Mouse (Mus musculus) embryonic facial prominence, embryonic 13.5 days (tissue): ENCODE measurements at regions not wholly inside any gene's neighbourhood (a gene's known extent, or its start where the extent isn't known, plus 50 kb on each side); places are given as distances from the start of the nearest gene placed in this dataset.

Experiments
- ATAC-seq: fragments of 200-750 bp; cut with Nextera tagmentation; 2 replicates; pipeline ENCODE4 v1.8.0; 2017; ENCODE audit warnings: low read depth; ENCODE audit not compliant: insufficient number of reproducible peaks, insufficient read depth, low FRiP score, low TSS enrichment
- H3K27ac ChIP-seq: fragments of 300-500 bp; sonication (generic); 2 replicates; pipeline ENCODE4 v1.5.1; 2015; ENCODE audit warnings: moderate library complexity, mild to moderate bottlenecking, inconsistent platforms
- H3K27me3 ChIP-seq: fragments of 300-500 bp; sonication (generic); 2 replicates; pipeline ENCODE4 v1.6.1; 2015; ENCODE audit warnings: mild to moderate bottlenecking, inconsistent platforms
- H3K36me3 ChIP-seq: fragments of 300-500 bp; sonication (generic); 2 replicates; pipeline ENCODE4 v1.6.1; 2015; ENCODE audit warnings: mild to moderate bottlenecking, inconsistent platforms
- H3K4me1 ChIP-seq: fragments of 300-500 bp; sonication (generic); 2 replicates; pipeline ENCODE4 v1.6.1; 2015; ENCODE audit warnings: inconsistent platforms
- H3K4me2 ChIP-seq: fragments of 300-500 bp; sonication (generic); 2 replicates; pipeline ENCODE4 v1.6.1; 2015; ENCODE audit warnings: moderate library complexity, mild to moderate bottlenecking, inconsistent platforms
- H3K4me3 ChIP-seq: fragments of 300-500 bp; sonication (generic); 2 replicates; pipeline ENCODE4 v1.5.1; 2015; ENCODE audit warnings: mild to moderate bottlenecking, inconsistent platforms
- H3K9ac ChIP-seq: fragments of 300-500 bp; sonication (generic); 2 replicates; pipeline ENCODE4 v1.6.1; 2015; ENCODE audit warnings: mild to moderate bottlenecking, inconsistent platforms
- H3K9me3 ChIP-seq: fragments of 300-500 bp; sonication (generic); 2 replicates; pipeline ENCODE4 v1.6.1; 2016; ENCODE audit warnings: inconsistent platforms
- WGBS: fragments of 180-500 bp; shearing (Covaris S2); methylation state at CpG from one replicate; pipeline ENCODE4 v1.1.7; 2015; ENCODE audit warnings: mixed read lengths; 5-methylcytosine and 5-hydroxymethylcytosine counted together

DNA sequence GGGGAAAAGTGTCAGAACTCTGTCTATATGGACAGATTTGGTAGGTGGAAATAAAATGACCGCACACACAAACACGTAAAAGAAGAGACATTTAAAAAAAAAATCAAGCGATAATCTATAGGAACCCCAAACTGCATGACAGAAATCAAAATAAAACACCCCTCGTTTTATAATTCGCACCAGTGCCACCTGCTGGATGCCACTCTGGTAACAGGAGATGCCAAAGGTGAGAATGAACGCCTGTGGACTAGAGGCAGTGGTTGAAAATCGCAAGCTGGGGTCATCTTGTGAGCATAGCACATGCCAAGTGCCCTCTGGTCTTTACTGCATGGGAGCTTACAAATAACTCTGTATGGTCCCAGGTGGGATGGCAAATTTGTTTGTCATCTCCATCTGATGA, 158.7 kb upstream of the Kazn start:
- no peak for ATAC-seq
- WGBS: 76% methylated on average over 7 of the region's 7 CpGs

DNA sequence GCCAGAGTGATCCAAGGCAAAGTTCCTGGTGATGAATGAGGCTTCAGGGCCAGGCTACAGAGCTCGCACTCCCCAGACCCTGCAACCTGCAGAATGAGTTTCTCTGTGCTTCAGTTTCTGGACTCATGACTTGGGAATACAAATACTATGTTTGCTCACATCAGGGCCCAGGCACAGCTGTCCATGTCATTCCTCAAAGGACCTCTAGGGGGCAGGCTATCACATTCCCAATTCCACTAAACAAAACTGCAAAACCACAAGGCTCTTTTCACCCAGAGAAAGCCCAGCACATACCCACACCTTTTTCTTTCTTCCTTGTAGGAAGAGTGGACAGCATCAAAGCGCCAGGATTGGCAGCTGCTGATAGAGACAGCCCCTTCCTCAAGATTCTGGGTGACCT, 153.7 kb upstream of the Kazn start:
- no peak for ATAC-seq
- Histone ChIP-seq H3K4me2 (no peak overlapping the region), H3K9ac (no peak overlapping the region), H3K4me3 (no peak overlapping the region), H3K27me3 (no peaks in the 10 kb centered on the region), H3K4me1 (peaks cover 21% of the 10 kb centered on the region), H3K9me3 (0 out of 2 replicates have a peak, but pooled peaks cover 3% of the 10 kb centered on the region), H3K36me3 (peaks cover 5% of the 10 kb centered on the region; the same call in 1 of the 2 replicates), H3K27ac (no peak overlapping the region)
- WGBS: 65% methylated on average over 2 of the region's 2 CpGs

More for the DNA sequence above, 158.7 kb upstream of the Kazn start:
- Histone ChIP-seq H3K27ac (no peak overlapping the region), H3K4me1 (0 out of 2 replicates have a peak, but pooled peaks cover 4% of the 10 kb centered on the region), H3K4me3 (no peak overlapping the region), H3K9ac (no peak overlapping the region), H3K27me3 (no peaks in the 10 kb centered on the region), H3K4me2 (no peak overlapping the region), H3K9me3 (peaks cover 9% of the 10 kb centered on the region; the same call in 1 of the 2 replicates), H3K36me3 (peaks cover 5% of the 10 kb centered on the region; the same call in 1 of the 2 replicates)

DNA sequence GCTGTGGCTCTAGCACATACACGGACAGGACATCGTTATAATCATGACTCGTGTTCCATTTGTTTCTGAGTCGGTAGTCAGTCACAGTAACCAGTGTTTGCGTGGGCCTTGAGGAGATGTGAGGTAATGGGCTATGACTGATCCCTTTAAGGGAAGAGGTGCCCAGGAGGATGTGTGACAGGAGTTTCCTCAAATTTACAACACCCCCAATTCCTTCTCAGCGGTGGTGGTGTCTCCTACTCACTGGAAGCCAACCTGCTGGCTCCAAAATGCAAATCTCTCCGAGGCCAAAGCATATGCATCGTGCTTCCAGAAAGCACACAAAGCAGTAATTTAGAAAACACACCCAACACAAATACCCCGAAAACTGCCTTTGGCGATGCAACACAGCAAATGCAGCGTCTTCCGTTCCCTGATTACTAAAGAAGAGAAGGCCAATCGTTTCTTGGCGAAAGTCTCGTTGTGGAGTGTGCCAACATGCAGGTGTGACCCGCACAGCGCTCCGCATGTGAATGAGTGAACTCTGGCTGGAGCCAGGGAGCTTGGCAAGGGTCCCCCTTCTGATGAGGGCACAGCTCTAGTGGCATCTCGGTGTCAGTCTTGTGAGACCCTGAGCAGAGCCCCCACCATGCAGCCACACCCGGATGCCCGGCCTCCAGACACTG, 151.5 kb upstream of the Kazn start:
- H3K9ac ChIP-seq: no peak overlapping the region
- no peaks in the 10 kb centered on the region for H3K27me3 ChIP-seq
- no peak overlapping the region for H3K4me3 ChIP-seq
- 76% methylated on average over 21 of the region's 21 CpGs for WGBS
- no peak for ATAC-seq
- H3K36me3 ChIP-seq: peaks cover 5% of the 10 kb centered on the region; the same call in 1 of the 2 replicates
- H3K9me3 ChIP-seq: 0 out of 2 replicates have a peak, but pooled peaks cover 3% of the 10 kb centered on the region
- no peak overlapping the region for H3K4me2 ChIP-seq
- H3K27ac ChIP-seq: no peak overlapping the region
- peaks cover 21% of the 10 kb centered on the region for H3K4me1 ChIP-seq

DNA sequence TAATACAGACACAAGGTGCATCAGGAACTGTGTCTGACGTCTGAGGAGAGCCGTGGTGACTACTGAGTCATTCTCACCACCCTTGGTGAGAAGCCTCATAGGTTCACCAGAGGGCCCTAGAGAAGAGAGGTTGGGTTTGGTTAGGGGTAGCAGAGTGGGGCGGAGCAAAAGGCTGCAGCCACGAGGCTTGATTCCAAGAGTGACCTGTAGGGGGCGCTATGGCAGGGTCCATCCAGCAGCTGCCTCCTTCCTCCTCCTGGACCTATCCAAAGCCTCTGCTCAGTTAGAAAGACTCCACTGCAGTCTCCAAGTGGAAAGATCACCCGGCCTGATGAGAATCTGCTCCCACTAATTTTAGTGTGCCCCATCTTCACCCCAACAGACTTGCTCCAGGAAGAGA, 149.3 kb upstream of the Kazn start:
- Histone ChIP-seq H3K4me2 (no peak overlapping the region), H3K9ac (no peak overlapping the region), H3K27me3 (no peaks in the 10 kb centered on the region), H3K9me3 (no peaks in the 10 kb centered on the region), H3K4me1 (peaks cover 21% of the 10 kb centered on the region), H3K36me3 (no peaks in the 10 kb centered on the region), H3K4me3 (no peak overlapping the region), H3K27ac (no peak overlapping the region)
- 75% methylated on average over 6 of the region's 6 CpGs for WGBS
- no peak for ATAC-seq

DNA sequence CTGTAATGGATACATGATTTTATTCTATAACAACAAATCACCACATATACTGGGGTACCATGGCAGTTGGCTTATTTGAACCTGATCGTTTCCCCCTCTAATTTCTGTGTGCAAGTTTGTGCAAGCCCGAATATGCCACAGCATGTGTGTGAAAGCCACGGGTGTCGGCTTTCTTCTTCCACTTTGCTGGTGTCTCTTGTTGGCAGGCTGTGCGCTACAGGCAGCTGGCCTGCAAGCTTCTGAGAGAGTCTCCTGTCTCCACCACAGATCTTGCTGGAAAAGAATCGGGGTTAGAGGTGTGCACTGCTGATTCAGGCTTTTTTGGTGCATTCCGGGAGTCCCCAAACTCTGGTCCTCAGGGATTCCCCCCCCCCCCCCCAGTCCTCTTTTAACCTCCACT, 142.0 kb upstream of the Kazn start:
- 58% methylated on average over 7 of the region's 7 CpGs for WGBS
- H3K9me3 ChIP-seq: no peaks in the 10 kb centered on the region
- no peak overlapping the region for H3K27ac ChIP-seq
- H3K4me1 ChIP-seq: peaks cover 10% of the 10 kb centered on the region
- no peaks in the 10 kb centered on the region for H3K27me3 ChIP-seq
- H3K4me3 ChIP-seq: no peak overlapping the region
- H3K36me3 ChIP-seq: no peaks in the 10 kb centered on the region
- no peak overlapping the region for H3K9ac ChIP-seq
- H3K4me2 ChIP-seq: no peak overlapping the region
- no peak for ATAC-seq

DNA sequence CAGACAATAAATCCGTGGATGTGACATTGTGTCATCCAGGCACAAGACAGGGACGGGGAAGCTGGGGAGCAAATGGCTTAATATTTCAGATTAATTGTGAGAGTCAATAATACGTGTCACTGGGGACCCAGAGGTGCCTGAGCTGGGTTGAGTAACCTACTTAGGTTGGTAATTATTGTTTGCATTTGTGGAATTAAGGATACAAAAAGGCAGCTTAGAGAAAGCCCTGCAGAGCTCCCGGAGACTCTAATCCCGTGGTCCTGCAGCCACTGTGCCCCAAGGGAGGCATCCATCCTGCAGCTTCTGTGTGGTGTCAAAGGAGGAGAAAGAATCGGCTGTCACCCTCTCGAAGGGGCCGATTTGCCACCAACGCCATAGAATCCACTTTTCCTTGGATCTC, 139.3 kb upstream of the Kazn start:
- H3K9me3 ChIP-seq: no peaks in the 10 kb centered on the region
- no peak overlapping the region for H3K4me3 ChIP-seq
- H3K4me1 ChIP-seq: peaks cover 10% of the 10 kb centered on the region
- no peaks in the 10 kb centered on the region for H3K27me3 ChIP-seq
- H3K4me2 ChIP-seq: no peak overlapping the region
- H3K9ac ChIP-seq: no peak overlapping the region
- H3K36me3 ChIP-seq: no peaks in the 10 kb centered on the region
- ATAC-seq: no peak
- no peak overlapping the region for H3K27ac ChIP-seq
- WGBS: 23% methylated on average over 9 of the region's 9 CpGs

DNA sequence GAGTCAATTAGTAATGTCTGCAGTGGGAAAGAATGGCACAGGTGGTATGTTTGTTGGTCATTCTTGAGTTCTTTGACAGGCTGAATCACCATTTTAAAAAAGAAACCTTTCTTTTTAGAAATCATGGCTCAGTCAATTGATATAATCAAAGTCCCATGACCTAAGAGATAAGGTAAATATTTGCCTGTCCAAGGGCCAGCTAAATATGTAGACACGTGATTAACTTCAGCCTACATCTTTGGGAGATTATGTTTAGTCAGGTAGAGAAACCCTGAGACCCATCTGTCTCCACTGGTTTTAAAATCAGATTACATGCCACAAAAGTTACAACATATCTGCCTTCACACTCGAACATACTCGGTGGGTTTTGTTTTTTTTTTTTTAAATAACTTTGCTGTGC, 128.6 kb upstream of the Kazn start:
- Histone ChIP-seq H3K27me3 (no peaks in the 10 kb centered on the region), H3K4me3 (no peak overlapping the region), H3K4me1 (no peaks in the 10 kb centered on the region), H3K9me3 (no peaks in the 10 kb centered on the region), H3K4me2 (no peak overlapping the region), H3K27ac (no peak overlapping the region), H3K36me3 (no peaks in the 10 kb centered on the region; the same call in 1 of the 2 replicates), H3K9ac (no peak overlapping the region)
- 70% methylated on average over 3 of the region's 3 CpGs for WGBS
- no peak for ATAC-seq

DNA sequence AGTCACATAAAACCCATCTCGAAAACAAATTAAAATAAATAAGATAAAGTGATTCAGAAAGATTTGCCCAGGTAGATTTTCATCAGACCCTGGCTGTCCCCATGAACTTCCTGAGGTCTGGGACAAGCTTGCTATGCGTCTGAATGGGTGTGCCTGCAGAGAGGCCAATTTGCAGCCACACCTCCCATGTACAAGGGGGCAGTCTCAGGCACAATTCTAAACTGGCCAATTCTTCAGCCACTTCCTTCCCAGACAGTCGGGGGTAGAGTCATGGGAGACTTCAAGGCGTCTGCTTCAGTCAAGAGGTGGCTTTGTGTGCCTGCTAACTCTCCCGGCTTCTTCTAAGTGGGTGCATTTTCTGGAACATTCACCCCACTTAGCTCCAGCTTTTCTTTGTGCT, 122.9 kb upstream of the Kazn start:
- 50% methylated on average over 5 of the region's 5 CpGs for WGBS
- ATAC-seq: no peak
- H3K9me3 ChIP-seq: no peaks in the 10 kb centered on the region

DNA sequence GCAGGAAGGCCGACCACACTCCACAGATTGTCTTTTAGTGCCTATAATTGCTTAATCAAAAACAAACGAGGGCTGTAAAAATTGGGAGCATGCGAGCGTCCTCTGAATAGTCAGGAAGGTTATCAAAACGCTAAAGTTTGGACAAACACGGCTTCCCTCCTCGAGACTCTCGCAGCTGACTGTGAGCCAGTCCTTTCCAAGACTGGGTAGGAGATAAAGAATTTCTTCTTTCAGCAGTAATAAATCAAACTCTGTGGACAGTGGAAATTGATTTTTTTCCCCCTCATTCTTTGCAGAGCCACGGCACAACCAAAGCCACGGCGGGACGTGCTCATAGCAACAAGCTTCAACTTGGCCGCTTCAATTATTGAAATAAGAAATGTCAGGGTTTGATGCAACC, 119.7 kb upstream of the Kazn start:
- no peak for ATAC-seq
- Histone ChIP-seq H3K4me1 (peaks cover 18% of the 10 kb centered on the region), H3K27me3 (no peaks in the 10 kb centered on the region), H3K4me3 (no peak overlapping the region), H3K4me2 (no peak overlapping the region), H3K9me3 (no peaks in the 10 kb centered on the region), H3K9ac (no peak overlapping the region), H3K36me3 (no peaks in the 10 kb centered on the region; the same call in 1 of the 2 replicates), H3K27ac (no peak overlapping the region)
- 23% methylated on average over 13 of the region's 13 CpGs for WGBS

More for the DNA sequence above, 122.9 kb upstream of the Kazn start:
- Histone ChIP-seq H3K27me3 (no peaks in the 10 kb centered on the region), H3K27ac (no peak overlapping the region), H3K4me1 (peaks cover 18% of the 10 kb centered on the region), H3K36me3 (no peaks in the 10 kb centered on the region; the same call in 1 of the 2 replicates), H3K4me3 (no peak overlapping the region), H3K9ac (no peak overlapping the region), H3K4me2 (no peak overlapping the region)

DNA sequence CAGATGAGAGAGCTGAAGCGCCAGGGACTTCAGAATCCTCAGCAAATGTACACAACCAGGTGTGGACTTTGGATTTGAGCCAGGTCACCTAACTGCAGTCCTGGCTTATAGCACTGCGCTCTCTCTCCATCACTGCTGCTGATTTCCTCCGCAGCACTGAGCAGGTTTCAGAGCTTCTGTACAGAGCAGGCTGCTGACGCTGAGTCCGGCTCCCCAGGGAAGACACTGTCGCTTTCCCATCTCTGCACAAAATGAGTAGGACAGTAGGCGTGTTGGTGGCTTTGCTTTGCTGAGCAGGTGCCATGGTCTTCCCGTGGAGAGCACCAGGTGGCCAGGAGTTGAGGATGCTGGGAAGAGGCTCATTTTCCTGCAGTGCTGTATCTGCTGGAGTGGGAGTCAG, 116.2 kb upstream of the Kazn start:
- Histone ChIP-seq H3K27me3 (no peaks in the 10 kb centered on the region), H3K27ac (no peak overlapping the region), H3K9ac (no peak overlapping the region), H3K4me2 (no peak overlapping the region), H3K36me3 (no peaks in the 10 kb centered on the region), H3K9me3 (no peaks in the 10 kb centered on the region), H3K4me1 (peaks cover 18% of the 10 kb centered on the region), H3K4me3 (no peak overlapping the region)
- no peak for ATAC-seq
- WGBS: 86% methylated on average over 8 of the region's 8 CpGs

DNA sequence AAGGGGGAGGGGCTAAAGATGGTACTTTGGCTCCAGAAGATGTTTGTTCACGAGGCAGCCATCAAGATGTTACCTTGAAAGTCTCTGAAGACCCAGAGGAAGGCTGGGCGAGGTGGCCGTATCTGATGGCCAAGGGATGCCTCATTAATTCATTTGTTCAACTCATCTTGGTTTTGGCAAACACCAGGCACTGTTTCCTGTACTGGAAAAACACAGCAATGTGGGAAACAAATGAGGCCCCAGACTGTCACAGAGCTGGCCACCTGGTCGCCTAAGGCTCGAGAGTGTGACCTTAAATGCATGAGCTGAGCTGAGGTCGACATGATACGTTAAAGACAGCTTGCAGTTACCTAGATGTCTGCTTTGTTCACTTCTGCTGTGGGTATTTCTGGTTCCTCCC, 114.3 kb upstream of the Kazn start:
- peaks cover 4% of the 10 kb centered on the region; the same call in 1 of the 2 replicates for H3K4me1 ChIP-seq
- H3K27ac ChIP-seq: no peak overlapping the region
- ATAC-seq: no peak
- H3K9me3 ChIP-seq: no peaks in the 10 kb centered on the region
- H3K4me3 ChIP-seq: no peak overlapping the region
- 78% methylated on average over 7 of the region's 7 CpGs for WGBS
- no peak overlapping the region for H3K4me2 ChIP-seq
- no peaks in the 10 kb centered on the region for H3K27me3 ChIP-seq
- H3K36me3 ChIP-seq: no peaks in the 10 kb centered on the region
- no peak overlapping the region for H3K9ac ChIP-seq

DNA sequence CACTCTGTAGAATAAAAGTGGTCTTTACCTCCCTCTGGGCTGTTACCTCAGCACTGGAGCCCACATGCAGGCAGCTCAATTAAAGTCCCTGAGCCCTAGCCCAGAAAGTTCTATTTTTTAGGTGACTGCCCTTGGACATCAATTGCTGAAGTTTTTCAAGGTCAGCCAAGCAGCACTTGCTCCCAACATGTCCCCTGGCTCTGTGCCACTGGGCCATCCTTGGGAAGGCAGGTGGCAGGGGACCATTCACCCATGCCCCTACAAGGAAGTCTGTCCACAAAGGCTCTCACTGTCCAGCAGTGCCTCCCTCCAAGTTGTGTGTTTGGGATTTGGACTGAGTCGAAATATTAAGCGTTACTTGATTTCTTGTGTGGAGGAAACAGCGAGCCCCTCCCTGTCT, 112.6 kb upstream of the Kazn start:
- no peaks in the 10 kb centered on the region for H3K36me3 ChIP-seq
- H3K4me1 ChIP-seq: no peaks in the 10 kb centered on the region
- no peak overlapping the region for H3K4me3 ChIP-seq

More for the DNA sequence above, 112.6 kb upstream of the Kazn start:
- Histone ChIP-seq H3K4me2 (no peak overlapping the region), H3K27me3 (no peaks in the 10 kb centered on the region), H3K9ac (no peak overlapping the region), H3K27ac (no peak overlapping the region), H3K9me3 (no peaks in the 10 kb centered on the region)
- ATAC-seq: no peak
- 86% methylated on average over 3 of the region's 3 CpGs for WGBS
